Mouse (Mus musculus) ES-Bruce4 (cell line): ENCODE measurements around the gene Zc3h18. TPM values are rescaled to one million over a fixed set of nuclear protein-coding genes. Genes with fewer than 3 reads are reported as not detected.
A peak's percentile ranks its signal among the peaks of the same experiment; 100 is the strongest.

Experiments used
- H3K27ac ChIP-seq: 2 replicates; pipeline ENCODE4 v1.5.1; 2012; ENCODE audit warnings: low read length, inconsistent platforms; ENCODE audit not compliant: insufficient read depth
- H3K27me3 ChIP-seq: 2 replicates; pipeline ENCODE4 v1.6.1; 2012; ENCODE audit warnings: mild to moderate bottlenecking, low read length, inconsistent platforms; ENCODE audit not compliant: control insufficient read depth, poor library complexity, insufficient read depth, severe bottlenecking
- H3K36me3 ChIP-seq: 2 replicates; pipeline ENCODE4 v1.6.1; 2012; ENCODE audit warnings: inconsistent platforms, mild to moderate bottlenecking, low read length, moderate library complexity; ENCODE audit not compliant: control insufficient read depth, poor library complexity, insufficient read depth, severe bottlenecking
- H3K4me1 ChIP-seq: one replicate; pipeline ENCODE4 v1.8.1; 2011; ENCODE audit warnings: low read length; ENCODE audit not compliant: control insufficient read depth, insufficient read depth
- H3K4me3 ChIP-seq: 2 replicates; pipeline ENCODE4 v1.5.1; 2011; ENCODE audit warnings: low read depth, mild to moderate bottlenecking, low read length
- H3K9ac ChIP-seq: 2 replicates; pipeline ENCODE4 v1.6.1; 2012; ENCODE audit warnings: low read depth, mild to moderate bottlenecking, inconsistent platforms; ENCODE audit not compliant: poor library complexity, severe bottlenecking
- H3K9me3 ChIP-seq: replicated peaks from 2 replicates; pipeline ENCODE4 v1.6.1; 2012; ENCODE audit warnings: mild to moderate bottlenecking, low read length, inconsistent platforms; ENCODE audit not compliant: control insufficient read depth, poor library complexity, insufficient read depth, severe bottlenecking
- CTCF ChIP-seq: IDR thresholded peaks from one replicate; pipeline ENCODE4 v1.8.1; 2011; ENCODE audit warnings: low read depth, low read length
- EP300 ChIP-seq: IDR thresholded peaks from 2 replicates; pipeline ENCODE4 v1.6.1; 2011; ENCODE audit warnings: low read depth, low read length; ENCODE audit not compliant: insufficient read depth
- POLR2A ChIP-seq: IDR thresholded peaks from one replicate; pipeline ENCODE4 v1.8.1; 2011; ENCODE audit warnings: low read length; ENCODE audit not compliant: insufficient read depth
- polyA plus RNA-seq: library from polyadenylated mRNA; stranded (reverse); fragments of >200 nt; gene quantifications from 2 replicates; pipeline ENCODE4 v1.2.4, GENCODE M21; 2011; ENCODE audit warnings: low read depth; ENCODE audit not compliant: missing spikeins, insufficient read depth, insufficient read length

Gene Zc3h18
- polyA plus RNA-seq, 1 experiment, result 67.2 TPM

GRCm38 (mm10) chr8:122359111-122359775 is 17.2 kb upstream of the Zc3h18 start:
- Histone ChIP-seq H3K4me3 (no peak overlapping the region), H3K4me1 (no peaks in the 10 kb centered on the region), H3K36me3 (no peaks in the 10 kb centered on the region), H3K9ac (no peak overlapping the region), H3K27ac (no peak overlapping the region), H3K9me3 (no peaks in the 10 kb centered on the region), H3K27me3 (no peaks in the 10 kb centered on the region)
- TF ChIP-seq CTCF (no peak), EP300 (no peak), POLR2A (no peak)

- no peaks in the 10 kb centered on the region for H3K4me1 ChIP-seq
- no peaks in the 10 kb centered on the region for H3K9me3 ChIP-seq
- no peak within 1 kb of the TSS for H3K4me3 ChIP-seq
- no peaks in the 10 kb centered on the region for H3K27me3 ChIP-seq
- H3K36me3 ChIP-seq, result no peaks in the 10 kb centered on the region
- no peak within 1 kb of the TSS for H3K27ac ChIP-seq
- TF ChIP-seq EP300 (no peak), POLR2A (no peak), CTCF (no peak)
- H3K9ac ChIP-seq, result no peak within 1 kb of the TSS
Measured at GRCm38 (mm10) chr8:122360696-122361416, 15.6 kb upstream of the Zc3h18 start, which contains the start of gene Trhr2. Trhr2 (minus strand) TSS chr8:122360746.

GRCm38 (mm10) chr8:122362271-122362670 is 14.1 kb upstream of the Zc3h18 start:
- H3K9ac ChIP-seq, result no peak overlapping the region
- no peak overlapping the region for H3K27ac ChIP-seq
- no peaks in the 10 kb centered on the region for H3K36me3 ChIP-seq
- H3K4me3 ChIP-seq, result no peak overlapping the region
- H3K27me3 ChIP-seq, result no peaks in the 10 kb centered on the region
- H3K4me1 ChIP-seq, result no peaks in the 10 kb centered on the region
- no peaks in the 10 kb centered on the region for H3K9me3 ChIP-seq
- TF ChIP-seq CTCF, result no peak
- no peak for TF ChIP-seq EP300
- TF ChIP-seq POLR2A, result no peak

- Histone ChIP-seq H3K4me1 (no peaks in the 10 kb centered on the region), H3K27ac (no peak overlapping the region), H3K9ac (no peak overlapping the region), H3K36me3 (no peaks in the 10 kb centered on the region), H3K4me3 (no peak overlapping the region), H3K9me3 (no peaks in the 10 kb centered on the region), H3K27me3 (no peaks in the 10 kb centered on the region)
- no peak for TF ChIP-seq POLR2A
- no peak for TF ChIP-seq EP300
- no peak for TF ChIP-seq CTCF
Measured at GRCm38 (mm10) chr8:122362967-122363366, 13.4 kb upstream of the Zc3h18 start.

- no peak for TF ChIP-seq EP300
- H3K9ac ChIP-seq, result no peak overlapping the region
Measured at GRCm38 (mm10) chr8:122368494-122368893, 7.9 kb upstream of the Zc3h18 start.

GRCm38 (mm10) chr8:122369665-122370064 is 6.7 kb upstream of the Zc3h18 start:
- no peak overlapping the region for H3K4me3 ChIP-seq
- H3K9ac ChIP-seq, result no peak overlapping the region
- H3K27me3 ChIP-seq, result no peaks in the 10 kb centered on the region
- H3K4me1 ChIP-seq, result no peaks in the 10 kb centered on the region
- H3K36me3 ChIP-seq, result no peaks in the 10 kb centered on the region; the same call in 1 of the 2 replicates
- no peak overlapping the region for H3K27ac ChIP-seq
- TF ChIP-seq EP300 (no peak), CTCF (peak; percentile 76)
- H3K9me3 ChIP-seq, result no peaks in the 10 kb centered on the region

More at GRCm38 (mm10) chr8:122368494-122368893, 7.9 kb upstream of the Zc3h18 start:
- Histone ChIP-seq H3K4me1 (no peaks in the 10 kb centered on the region), H3K36me3 (no peaks in the 10 kb centered on the region), H3K27me3 (no peaks in the 10 kb centered on the region), H3K9me3 (no peaks in the 10 kb centered on the region), H3K4me3 (no peak overlapping the region), H3K27ac (no peak overlapping the region)
